Mouse (Mus musculus) heart, embryonic 14.5 days (tissue): ENCODE measurements at regions not wholly inside any gene's neighbourhood (a gene's known extent, or its start where the extent isn't known, plus 50 kb on each side); places are given as distances from the start of the nearest gene placed in this dataset.

Experiments
- ATAC-seq: fragments of 200-750 bp; cut with Nextera tagmentation; 2 replicates; pipeline ENCODE4 v1.8.0; 2017; ENCODE audit warnings: low read depth, moderate TSS enrichment; ENCODE audit not compliant: insufficient number of reproducible peaks, insufficient read depth, low FRiP score
- H3K27ac ChIP-seq, 2 experiments: fragments of 200-500 bp in 1 of 2; fragments of 300-500 bp in 1 of 2; sonication (generic) in 1 of 2; replicated peaks in 1 of 2; 2 replicates each; pipeline ENCODE4 v1.5.1; 2012 to 2014; ENCODE audit warnings: low read depth in 2 of 2, low read length in 2 of 2, control low read depth in 1 of 2, mild to moderate bottlenecking in 1 of 2, mixed read lengths in 1 of 2; ENCODE audit not compliant: control insufficient read depth in 1 of 2, insufficient read depth in 1 of 2
- H3K27me3 ChIP-seq: fragments of 300-500 bp; sonication (generic); 2 replicates; pipeline ENCODE4 v1.6.1; 2014; ENCODE audit warnings: mild to moderate bottlenecking, low read length, control low read depth; ENCODE audit not compliant: control insufficient read depth, insufficient read depth
- H3K36me3 ChIP-seq: fragments of 300-500 bp; sonication (generic); 2 replicates; pipeline ENCODE4 v1.6.1; 2014; ENCODE audit warnings: mild to moderate bottlenecking, control low read depth, low read length, mixed read lengths; ENCODE audit not compliant: control insufficient read depth, insufficient read depth
- H3K4me1 ChIP-seq, 2 experiments: fragments of 200-500 bp in 1 of 2; fragments of 300-500 bp in 1 of 2; sonication (generic) in 1 of 2; 2 replicates each; pipeline ENCODE4 v1.6.1; 2012 to 2014; ENCODE audit warnings: low read length in 2 of 2, control low read depth in 1 of 2, mixed read lengths in 1 of 2; ENCODE audit not compliant: control insufficient read depth in 2 of 2, insufficient read depth in 2 of 2
- H3K4me2 ChIP-seq: fragments of 300-500 bp; sonication (generic); 2 replicates; pipeline ENCODE4 v1.6.1; 2014; ENCODE audit warnings: mild to moderate bottlenecking, low read length
- H3K4me3 ChIP-seq, 2 experiments: fragments of 200-500 bp in 1 of 2; fragments of 300-500 bp in 1 of 2; sonication (generic) in 1 of 2; 2 replicates each; pipeline ENCODE4 v1.5.1; 2012 to 2014; ENCODE audit warnings: low read length in 2 of 2, mild to moderate bottlenecking in 2 of 2, control low read depth in 1 of 2, low read depth in 1 of 2, moderate library complexity in 1 of 2; ENCODE audit not compliant: control insufficient read depth in 1 of 2, insufficient read depth in 1 of 2
- H3K9ac ChIP-seq: fragments of 300-500 bp; sonication (generic); 2 replicates; pipeline ENCODE4 v1.6.1; 2014; ENCODE audit warnings: mild to moderate bottlenecking, low read length
- H3K9me3 ChIP-seq: fragments of 300-500 bp; sonication (generic); 2 replicates; pipeline ENCODE4 v1.6.1; 2016; ENCODE audit warnings: low read length, control low read depth; ENCODE audit not compliant: control insufficient read depth
- WGBS: fragments of 180-500 bp; shearing (Covaris S2); extraction: QIAGEN DNeasy Blood & Tissue Kit; methylation state at CpG from one replicate; pipeline ENCODE4 v1.1.7; 2014; 5-methylcytosine and 5-hydroxymethylcytosine counted together

DNA sequence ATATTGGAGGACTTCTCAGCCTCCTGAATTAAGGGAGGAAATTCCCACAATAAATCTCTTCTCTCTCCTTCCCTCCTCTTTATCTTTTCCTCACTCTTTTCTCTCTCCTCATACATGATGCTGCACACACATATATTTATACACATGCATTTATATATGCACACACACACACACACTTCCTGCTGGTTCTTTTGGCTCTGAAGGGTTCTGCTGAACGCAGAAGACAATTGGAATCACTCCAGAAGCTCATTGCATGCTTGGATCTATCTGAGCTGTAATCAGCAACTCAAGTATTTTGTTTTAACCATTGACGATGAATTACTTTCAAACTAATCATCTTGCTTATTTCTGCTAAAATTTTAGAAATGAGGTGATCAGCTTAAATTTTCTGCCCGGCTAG is 134.1 kb upstream of the Tmtc1 start:
- 72% methylated on average over 3 of the region's 3 CpGs for WGBS
- H3K36me3 ChIP-seq: no peaks in the 10 kb centered on the region
- H3K27ac ChIP-seq: no peak overlapping the region
- ATAC-seq: no peak
- no peak overlapping the region for H3K9ac ChIP-seq
- H3K4me3 ChIP-seq: no peak overlapping the region
- H3K27me3 ChIP-seq: no peaks in the 10 kb centered on the region
- no peaks in the 10 kb centered on the region for H3K9me3 ChIP-seq
- no peak overlapping the region for H3K4me2 ChIP-seq
- no peaks in the 10 kb centered on the region for H3K4me1 ChIP-seq

- 76% methylated on average over 3 of the region's 3 CpGs for WGBS
- Histone ChIP-seq H3K4me1 (no peaks in the 10 kb centered on the region), H3K9ac (no peak overlapping the region), H3K27me3 (no peaks in the 10 kb centered on the region), H3K27ac (no peak overlapping the region), H3K9me3 (no peaks in the 10 kb centered on the region), H3K4me2 (no peak overlapping the region), H3K36me3 (no peaks in the 10 kb centered on the region), H3K4me3 (no peak overlapping the region)
- ATAC-seq: no peak
These were observed 133.5 kb upstream of the Tmtc1 start for GRCm38 (mm10) chr6:148577663-148578062.

DNA sequence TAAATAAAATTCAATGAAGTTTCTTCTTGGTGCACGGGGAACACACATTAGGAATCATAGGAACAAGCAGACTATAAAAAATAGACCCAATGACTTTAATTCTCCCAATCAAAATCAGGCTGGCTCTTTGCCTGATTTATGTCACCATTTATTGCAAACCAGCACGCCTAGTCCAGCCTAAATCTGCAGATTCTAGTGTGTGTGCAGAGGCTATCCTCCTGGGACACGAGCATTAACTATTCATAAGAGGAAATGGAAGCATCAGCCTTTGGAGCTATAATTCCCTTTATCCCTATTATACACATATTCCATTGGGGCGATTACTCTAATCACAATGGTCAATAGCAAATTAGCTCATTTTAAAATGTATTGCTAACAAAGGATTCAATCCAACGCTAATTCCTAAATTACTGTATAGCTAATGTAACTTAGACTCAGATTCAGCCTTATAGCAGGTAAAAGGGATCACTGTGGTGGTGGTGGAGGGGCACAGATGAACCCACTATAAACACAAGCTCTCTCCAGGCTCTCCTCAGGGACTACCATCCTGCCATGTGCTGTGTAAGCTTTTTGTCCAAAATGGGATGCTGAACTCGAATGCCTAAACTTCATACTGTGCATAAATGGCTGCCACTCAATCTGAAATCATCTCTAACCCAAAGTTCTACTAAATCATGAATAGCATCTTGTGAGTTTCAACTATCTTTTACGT is 130.7 kb upstream of the Tmtc1 start:
- 82% methylated on average over 7 of the region's 7 CpGs for WGBS
- Histone ChIP-seq H3K4me3 (no peak overlapping the region), H3K4me2 (no peak overlapping the region), H3K27ac (no peak overlapping the region), H3K9me3 (no peaks in the 10 kb centered on the region), H3K27me3 (no peaks in the 10 kb centered on the region), H3K36me3 (no peaks in the 10 kb centered on the region), H3K9ac (no peak overlapping the region), H3K4me1 (peaks cover 0 to 5% of the 10 kb centered on the region in 2 experiments; a peak in 2 of 4 replicates)
- ATAC-seq: no peak

DNA sequence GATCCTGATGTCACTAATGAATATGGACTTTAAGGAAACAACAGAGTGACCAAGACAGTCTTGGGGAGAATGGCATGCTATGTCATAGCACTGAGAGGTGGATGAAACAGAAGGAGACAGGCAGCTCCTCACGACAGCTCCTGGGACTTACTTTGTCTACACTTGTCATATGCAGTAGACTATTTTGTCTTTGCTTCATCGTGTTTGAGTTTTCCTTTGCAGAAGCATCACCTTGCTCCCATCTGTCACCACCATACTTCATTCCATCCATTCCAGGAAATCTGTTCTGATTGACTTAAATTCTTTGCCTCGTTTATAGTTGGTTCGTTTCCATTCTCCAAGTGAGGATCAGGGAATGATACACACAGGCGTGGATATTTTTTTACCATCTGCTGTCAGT is 128.0 kb upstream of the Tmtc1 start:
- ATAC-seq: no peak
- WGBS: 20% methylated on average over 5 of the region's 5 CpGs

GRCm38 (mm10) chr6:148571651-148572050 is 127.5 kb upstream of the Tmtc1 start:
- Histone ChIP-seq H3K4me3 (no peak overlapping the region), H3K4me1 (peaks cover 0 to 5% of the 10 kb centered on the region in 2 experiments; a peak in 2 of 4 replicates), H3K4me2 (no peak overlapping the region), H3K27ac (no peak overlapping the region), H3K27me3 (no peaks in the 10 kb centered on the region), H3K36me3 (no peaks in the 10 kb centered on the region), H3K9me3 (no peaks in the 10 kb centered on the region), H3K9ac (no peak overlapping the region)
- WGBS: 52% methylated on average over 3 of the region's 3 CpGs
- ATAC-seq: no peak

More for the DNA sequence above, 128.0 kb upstream of the Tmtc1 start:
- no peak overlapping the region for H3K27ac ChIP-seq
- H3K4me1 ChIP-seq: peaks cover 0 to 5% of the 10 kb centered on the region in 2 experiments; a peak in 2 of 4 replicates
- H3K9me3 ChIP-seq: no peaks in the 10 kb centered on the region
- H3K4me3 ChIP-seq: no peak overlapping the region
- H3K36me3 ChIP-seq: no peaks in the 10 kb centered on the region
- no peak overlapping the region for H3K9ac ChIP-seq
- H3K27me3 ChIP-seq: no peaks in the 10 kb centered on the region
- H3K4me2 ChIP-seq: no peak overlapping the region

GRCm38 (mm10) chr6:148564146-148564545 is 120.0 kb upstream of the Tmtc1 start:
- ATAC-seq: no peak
- Histone ChIP-seq H3K9me3 (no peaks in the 10 kb centered on the region), H3K4me3 (no peak overlapping the region), H3K36me3 (no peaks in the 10 kb centered on the region), H3K4me2 (no peak overlapping the region), H3K27me3 (no peaks in the 10 kb centered on the region), H3K27ac (no peak overlapping the region), H3K4me1 (no peaks in the 10 kb centered on the region), H3K9ac (no peak overlapping the region)
- 87% methylated on average over 2 of the region's 2 CpGs for WGBS

- ATAC-seq: no peak
- H3K9me3 ChIP-seq: no peaks in the 10 kb centered on the region
- H3K36me3 ChIP-seq: no peaks in the 10 kb centered on the region
- no peak overlapping the region for H3K9ac ChIP-seq
- no peak overlapping the region for H3K4me3 ChIP-seq
- H3K4me1 ChIP-seq: no peaks in the 10 kb centered on the region
- WGBS: 61% methylated on average over 2 of the region's 2 CpGs
- no peak overlapping the region for H3K27ac ChIP-seq
- no peaks in the 10 kb centered on the region for H3K27me3 ChIP-seq
- H3K4me2 ChIP-seq: no peak overlapping the region
These were observed 118.1 kb upstream of the Tmtc1 start for GRCm38 (mm10) chr6:148562206-148562708.

- Histone ChIP-seq H3K4me2 (peak overlapping the region; percentile 38), H3K36me3 (no peaks in the 10 kb centered on the region)
- WGBS: 32% methylated on average over 2 of the region's 2 CpGs
These were observed 112.3 kb upstream of the Tmtc1 start for GRCm38 (mm10) chr6:148556484-148556871.

More at GRCm38 (mm10) chr6:148556484-148556871, 112.3 kb upstream of the Tmtc1 start:
- Histone ChIP-seq H3K4me1 (peaks cover 5 to 25% of the 10 kb centered on the region in 2 experiments), H3K9me3 (no peaks in the 10 kb centered on the region), H3K27ac (peak overlapping the region; percentile 86 to 88), H3K4me3 (no peak overlapping the region), H3K9ac (peak overlapping the region; percentile 45; the same call in 1 of the 2 replicates), H3K27me3 (no peaks in the 10 kb centered on the region)
- peak; percentile 47; the same call in 1 of the 2 replicates for ATAC-seq
